Mouse (Mus musculus): ENCODE measurements around the gene Itpr3. TPM values are rescaled to one million over a fixed set of nuclear protein-coding genes. Genes with fewer than 3 reads are reported as not detected.

Itpr3 gene
- polyA plus RNA-seq (2016; fragmentation: Nextera tagmentation; extraction: Ambion mirVana) = 4.3 and 4.8 TPM in 2 replicates

- Histone ChIP-seq H3K27me3 (ENCODE audit: low read depth, poor library complexity, severe bottlenecking) (peaks cover 24% of the 10 kb centered on the region), H3K27ac (peak within 1 kb of the TSS; percentile 88), H3K4me1 (peaks cover 48% of the 10 kb centered on the region), H3K9me3 (replicated peaks) (no peaks in the 10 kb centered on the region), H3K36me3 (no peaks in the 10 kb centered on the region), H3K4me3 (peak within 1 kb of the TSS; percentile 67)
- under 1% methylated on average over 64 of the region's 66 CpGs for whole genome bisulfite sequencing
- DNase-seq (ENCODE audit: low spot score) = peak; percentile 85
These were observed at the start of gene Itpr3 for GRCm38 (mm10) chr17:27056812-27057516. Itpr3 (plus strand) TSS chr17:27057304.

- H3K4me3 ChIP-seq = no peak overlapping the region
- no peaks in the 10 kb centered on the region for H3K9me3 ChIP-seq (replicated peaks)
- peaks cover 13% of the 10 kb centered on the region for H3K27me3 ChIP-seq (ENCODE audit: low read depth, poor library complexity, severe bottlenecking)
- 82% methylated on average over 2 of the region's 2 CpGs for WGBS
- H3K4me1 ChIP-seq = peaks cover 29% of the 10 kb centered on the region
- H3K36me3 ChIP-seq = no peaks in the 10 kb centered on the region
- no peak overlapping the region for H3K27ac ChIP-seq
- no peak for DNase-seq (ENCODE audit: low spot score)
These were observed 48.8 kb upstream of the Itpr3 start for GRCm38 (mm10) chr17:27008277-27008676.

GRCm38 (mm10) chr17:27011167-27011566 lies 45.9 kb upstream of the Itpr3 start:
- Histone ChIP-seq H3K4me1 (peaks cover 22% of the 10 kb centered on the region), H3K27me3 (ENCODE audit: low read depth, poor library complexity, severe bottlenecking) (no peaks in the 10 kb centered on the region), H3K4me3 (no peak overlapping the region), H3K27ac (no peak overlapping the region), H3K36me3 (no peaks in the 10 kb centered on the region), H3K9me3 (replicated peaks) (no peaks in the 10 kb centered on the region)
- no peak for DNase-seq (ENCODE audit: low spot score)
- WGBS = 92% methylated on average over 10 of the region's 10 CpGs

- peak overlapping the region; percentile 3; the same call in 1 of the 2 replicates for H3K4me3 ChIP-seq
- peaks cover 22% of the 10 kb centered on the region for H3K4me1 ChIP-seq
- no peaks in the 10 kb centered on the region for H3K27me3 ChIP-seq (ENCODE audit: low read depth, poor library complexity, severe bottlenecking)
- no peaks in the 10 kb centered on the region for H3K36me3 ChIP-seq
- WGBS = 60% methylated on average over 14 of the region's 14 CpGs
- H3K27ac ChIP-seq = peak overlapping the region; percentile 46; the same call in 1 of the 2 replicates
- H3K9me3 ChIP-seq (replicated peaks) = no peaks in the 10 kb centered on the region
- peak; percentile 30 for DNase-seq (ENCODE audit: low spot score)
These were observed 45.0 kb upstream of the Itpr3 start for GRCm38 (mm10) chr17:27011998-27012672.

GRCm38 (mm10) chr17:27012909-27013308 lies 44.2 kb upstream of the Itpr3 start:
- 32% methylated on average over 6 of the region's 6 CpGs for WGBS

GRCm38 (mm10) chr17:27017564-27018499 lies 39.3 kb upstream of the Itpr3 start:
- peaks cover 21% of the 10 kb centered on the region for H3K4me1 ChIP-seq
- peak overlapping the region; percentile 51 for H3K4me3 ChIP-seq
- H3K27me3 ChIP-seq (ENCODE audit: low read depth, poor library complexity, severe bottlenecking) = no peaks in the 10 kb centered on the region
- 8% methylated on average over 34 of the region's 34 CpGs for WGBS
- H3K27ac ChIP-seq = peak overlapping the region; percentile 83
- no peaks in the 10 kb centered on the region for H3K9me3 ChIP-seq (replicated peaks)
- peak; percentile 91 for DNase-seq (ENCODE audit: low spot score)
- peaks cover 36% of the 10 kb centered on the region for H3K36me3 ChIP-seq

More at GRCm38 (mm10) chr17:27012909-27013308, 44.2 kb upstream of the Itpr3 start:
- Histone ChIP-seq H3K27me3 (ENCODE audit: low read depth, poor library complexity, severe bottlenecking) (no peaks in the 10 kb centered on the region), H3K4me3 (peak overlapping the region; percentile 3; the same call in 1 of the 2 replicates), H3K36me3 (no peaks in the 10 kb centered on the region), H3K9me3 (replicated peaks) (no peaks in the 10 kb centered on the region), H3K27ac (peak overlapping the region; percentile 46; the same call in 1 of the 2 replicates), H3K4me1 (peaks cover 29% of the 10 kb centered on the region)
- DNase-seq (ENCODE audit: low spot score) = no peak

- no peak for DNase-seq (ENCODE audit: low spot score)
- Histone ChIP-seq H3K27ac (peak overlapping the region; percentile 83), H3K9me3 (replicated peaks) (no peaks in the 10 kb centered on the region), H3K36me3 (peaks cover 44% of the 10 kb centered on the region), H3K27me3 (ENCODE audit: low read depth, poor library complexity, severe bottlenecking) (no peaks in the 10 kb centered on the region), H3K4me1 (peaks cover 18% of the 10 kb centered on the region), H3K4me3 (peak overlapping the region; percentile 51)
- WGBS = 38% methylated on average over 12 of the region's 12 CpGs
These were observed 38.4 kb upstream of the Itpr3 start for GRCm38 (mm10) chr17:27018555-27019196.

- Histone ChIP-seq H3K27ac (no peak overlapping the region), H3K9me3 (replicated peaks) (no peaks in the 10 kb centered on the region), H3K27me3 (ENCODE audit: low read depth, poor library complexity, severe bottlenecking) (no peaks in the 10 kb centered on the region), H3K36me3 (peaks cover 68% of the 10 kb centered on the region), H3K4me3 (no peak overlapping the region), H3K4me1 (peaks cover 18% of the 10 kb centered on the region)
- no peak for DNase-seq (ENCODE audit: low spot score)
- WGBS = 93% methylated on average over 14 of the region's 14 CpGs
These were observed 36.0 kb upstream of the Itpr3 start for GRCm38 (mm10) chr17:27021076-27021475.

- Histone ChIP-seq H3K9me3 (replicated peaks) (no peaks in the 10 kb centered on the region), H3K36me3 (peaks cover 72% of the 10 kb centered on the region), H3K27ac (no peak overlapping the region), H3K4me1 (peaks cover 18% of the 10 kb centered on the region), H3K4me3 (no peak overlapping the region), H3K27me3 (ENCODE audit: low read depth, poor library complexity, severe bottlenecking) (no peaks in the 10 kb centered on the region)
- DNase-seq (ENCODE audit: low spot score) = no peak
- 92% methylated on average over 9 of the region's 9 CpGs for WGBS
These were observed 35.4 kb upstream of the Itpr3 start for GRCm38 (mm10) chr17:27021736-27022135.

GRCm38 (mm10) chr17:27023342-27023741 lies 33.8 kb upstream of the Itpr3 start:
- Histone ChIP-seq H3K9me3 (replicated peaks) (no peaks in the 10 kb centered on the region), H3K4me1 (peaks cover 18% of the 10 kb centered on the region), H3K4me3 (no peak overlapping the region), H3K27me3 (ENCODE audit: low read depth, poor library complexity, severe bottlenecking) (no peaks in the 10 kb centered on the region), H3K27ac (no peak overlapping the region), H3K36me3 (peaks cover 72% of the 10 kb centered on the region)
- DNase-seq (ENCODE audit: low spot score) = no peak
- 94% methylated on average over 4 of the region's 4 CpGs for WGBS

GRCm38 (mm10) chr17:27025326-27025902 lies 31.7 kb upstream of the Itpr3 start:
- Histone ChIP-seq H3K27ac (no peak overlapping the region), H3K27me3 (ENCODE audit: low read depth, poor library complexity, severe bottlenecking) (no peaks in the 10 kb centered on the region), H3K9me3 (replicated peaks) (no peaks in the 10 kb centered on the region), H3K4me1 (peaks cover 22% of the 10 kb centered on the region), H3K4me3 (no peak overlapping the region), H3K36me3 (peaks cover 60% of the 10 kb centered on the region)
- no peak for DNase-seq (ENCODE audit: low spot score)
- WGBS = 96% methylated on average over 17 of the region's 17 CpGs

- WGBS = 91% methylated on average over 3 of the region's 3 CpGs
- Histone ChIP-seq H3K4me1 (peaks cover 22% of the 10 kb centered on the region), H3K9me3 (replicated peaks) (no peaks in the 10 kb centered on the region)
These were observed 31.2 kb upstream of the Itpr3 start for GRCm38 (mm10) chr17:27025951-27026350.

More at GRCm38 (mm10) chr17:27025951-27026350, 31.2 kb upstream of the Itpr3 start:
- H3K36me3 ChIP-seq = peaks cover 55% of the 10 kb centered on the region
- no peak overlapping the region for H3K4me3 ChIP-seq
- H3K27ac ChIP-seq = no peak overlapping the region
- no peak for DNase-seq (ENCODE audit: low spot score)
- H3K27me3 ChIP-seq (ENCODE audit: low read depth, poor library complexity, severe bottlenecking) = no peaks in the 10 kb centered on the region
